Mouse (Mus musculus): ENCODE results near the gene Nyx.
A peak's percentile ranks its signal among the peaks of the same experiment; 100 is the strongest.
"Not testable (repeated sequence)": the region's sequence is repeated elsewhere in the genome, so short reads cannot be mapped to it uniquely, and the experiment has no call there.

Gene Nyx

GRCm38 (mm10) chrX:13465810-13466209 lies at the start of gene Nyx:
Gene Nyx (plus strand): TSS chrX:13466110.
- DNase-seq (ENCODE audit: low spot score in 2 of 2), result no peak

- DNase-seq (ENCODE audit: low spot score in 2 of 2), result no peak
Measured at GRCm38 (mm10) chrX:13422047-13422446, 43.9 kb upstream of the Nyx start.

- no peak for DNase-seq (ENCODE audit: low spot score in 2 of 2)
Measured at GRCm38 (mm10) chrX:13431421-13431820, 34.5 kb upstream of the Nyx start.

GRCm38 (mm10) chrX:13436042-13436441 lies 29.9 kb upstream of the Nyx start:
- not testable (repeated sequence) for DNase-seq (ENCODE audit: low spot score in 2 of 2)

- not testable (repeated sequence) for DNase-seq (ENCODE audit: low spot score in 2 of 2)
Measured at GRCm38 (mm10) chrX:13456544-13456943, 9.4 kb upstream of the Nyx start.

- no peak for DNase-seq (ENCODE audit: low spot score in 2 of 2)
Measured at GRCm38 (mm10) chrX:13458766-13459165, 7.1 kb upstream of the Nyx start.

- peak; percentile 61 to 85 for DNase-seq (ENCODE audit: low spot score in 2 of 2)
Measured at GRCm38 (mm10) chrX:13461266-13462261, 4.3 kb upstream of the Nyx start.

- DNase-seq (ENCODE audit: low spot score in 2 of 2), result no peak
Measured at GRCm38 (mm10) chrX:13462982-13463517, 2.9 kb upstream of the Nyx start.

GRCm38 (mm10) chrX:13466681-13467080 lies 771 bp downstream of the Nyx start:
- DNase-seq (ENCODE audit: low spot score in 2 of 2), result no peak

GRCm38 (mm10) chrX:13467121-13467571 lies 1.2 kb downstream of the Nyx start:
- DNase-seq (ENCODE audit: low spot score in 2 of 2), result no peak

GRCm38 (mm10) chrX:13469160-13470116 lies 3.5 kb downstream of the Nyx start:
- peak; percentile 32 to 66 for DNase-seq (ENCODE audit: low spot score in 2 of 2)

GRCm38 (mm10) chrX:13471925-13472324 lies 6.0 kb downstream of the Nyx start:
- no peak for DNase-seq (ENCODE audit: low spot score in 2 of 2)

GRCm38 (mm10) chrX:13472751-13473225 lies 6.9 kb downstream of the Nyx start:
- no peak for DNase-seq (ENCODE audit: low spot score in 2 of 2)

- no peak for DNase-seq (ENCODE audit: low spot score in 2 of 2)
Measured at GRCm38 (mm10) chrX:13475382-13475781, 9.5 kb downstream of the Nyx start.

GRCm38 (mm10) chrX:13477596-13477995 lies 11.7 kb downstream of the Nyx start:
- no peak for DNase-seq (ENCODE audit: low spot score in 2 of 2)

- DNase-seq (ENCODE audit: low spot score in 2 of 2), result no peak
Measured at GRCm38 (mm10) chrX:13478298-13478697, 12.4 kb downstream of the Nyx start.

- no peak for DNase-seq (ENCODE audit: low spot score in 2 of 2)
Measured at GRCm38 (mm10) chrX:13479570-13479969, 13.7 kb downstream of the Nyx start.

- no peak for DNase-seq (ENCODE audit: low spot score in 2 of 2)
Measured at GRCm38 (mm10) chrX:13482576-13482975, 16.7 kb downstream of the Nyx start.

GRCm38 (mm10) chrX:13484447-13484846 lies 18.5 kb downstream of the Nyx start:
- DNase-seq (ENCODE audit: low spot score in 2 of 2), result no peak

- no peak for DNase-seq (ENCODE audit: low spot score in 2 of 2)
Measured at GRCm38 (mm10) chrX:13489001-13489400, 23.1 kb downstream of the Nyx start.

- no peak for DNase-seq (ENCODE audit: low spot score in 2 of 2)
Measured at GRCm38 (mm10) chrX:13489761-13490160, 23.9 kb downstream of the Nyx start.

- no peak for DNase-seq (ENCODE audit: low spot score in 2 of 2)
Measured at GRCm38 (mm10) chrX:13490941-13491340, 25.0 kb downstream of the Nyx start.
